Mouse (Mus musculus) midbrain, embryonic 10.5 days (tissue): Measurements from ENCODE around the gene B020031M17Rik. TPM values are rescaled to one million over a fixed set of nuclear protein-coding genes. Genes with fewer than 3 reads are reported as not detected.
"Not testable (repeated sequence)": the region's sequence is repeated elsewhere in the genome, so short reads cannot be mapped to it uniquely, and the experiment has no call there.

ENCODE experiments used
- DNase-seq: peaks from one replicate; pipeline ENCODE4 v3.0.0-alpha.2; 2017; ENCODE audit warnings: low spot score
- H3K27ac ChIP-seq: fragments of 300-500 bp; sonication (generic); replicated peaks from 2 replicates; pipeline ENCODE4 v1.5.1; 2016; ENCODE audit warnings: mild to moderate bottlenecking
- H3K27me3 ChIP-seq: fragments of 300-500 bp; sonication (generic); 2 replicates; pipeline ENCODE4 v1.6.1; 2016; ENCODE audit warnings: low read depth, mild to moderate bottlenecking; ENCODE audit not compliant: poor library complexity, severe bottlenecking
- H3K36me3 ChIP-seq: fragments of 300-500 bp; sonication (generic); 2 replicates; pipeline ENCODE4 v1.6.1; 2016; ENCODE audit warnings: mild to moderate bottlenecking, moderate library complexity
- H3K4me1 ChIP-seq: fragments of 300-500 bp; sonication (generic); 2 replicates; pipeline ENCODE4 v1.6.1; 2016
- H3K4me3 ChIP-seq: fragments of 300-500 bp; sonication (generic); 2 replicates; pipeline ENCODE4 v1.5.1; 2016; ENCODE audit warnings: mild to moderate bottlenecking, moderate library complexity
- H3K9me3 ChIP-seq: fragments of 300-500 bp; sonication (generic); replicated peaks from 2 replicates; pipeline ENCODE4 v1.6.1; 2016; ENCODE audit warnings: mild to moderate bottlenecking
- WGBS: fragments of 180-500 bp; shearing (Covaris S2); methylation state at CpG from one replicate; pipeline ENCODE4 v1.1.7; 2016; 5-methylcytosine and 5-hydroxymethylcytosine counted together
- polyA plus RNA-seq: library from polyadenylated mRNA; unstranded; fragments of >200 nt; fragmentation: Nextera tagmentation; extraction: Ambion mirVana; gene quantifications from 2 replicates; pipeline ENCODE4 v1.2.1, GENCODE M21; 2016

B020031M17Rik gene
- polyA plus RNA-seq, result not detected in 2 replicates

DNA sequence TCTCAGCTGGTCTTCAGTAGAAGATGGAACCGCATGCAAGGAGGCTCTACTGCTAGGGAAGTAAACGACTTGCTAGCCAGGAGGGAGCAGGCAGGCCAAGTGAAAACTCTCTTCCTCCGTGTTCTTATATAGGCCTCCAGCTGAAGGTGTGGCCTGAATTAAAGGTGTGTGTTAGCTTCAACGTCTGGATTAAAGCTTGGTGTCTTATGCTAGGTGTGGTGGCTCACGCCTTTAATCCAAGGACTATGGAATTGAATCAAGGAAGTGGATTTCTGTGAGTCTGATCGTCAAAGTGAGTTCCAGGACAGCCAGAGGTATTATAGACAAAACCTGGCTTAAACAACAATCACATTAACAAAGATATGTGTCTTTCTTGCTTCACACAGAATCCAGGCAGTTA, at the start of gene B020031M17Rik:
B020031M17Rik (minus strand) TSS at position 101 of the 400 bp plus-strand sequence.
- not testable (repeated sequence) for H3K4me3 ChIP-seq, DNase-seq, H3K27me3 ChIP-seq, H3K27ac ChIP-seq, H3K9me3 ChIP-seq, H3K36me3 ChIP-seq, H3K4me1 ChIP-seq
- 81% methylated on average over 4 of the region's 6 CpGs for WGBS

DNA sequence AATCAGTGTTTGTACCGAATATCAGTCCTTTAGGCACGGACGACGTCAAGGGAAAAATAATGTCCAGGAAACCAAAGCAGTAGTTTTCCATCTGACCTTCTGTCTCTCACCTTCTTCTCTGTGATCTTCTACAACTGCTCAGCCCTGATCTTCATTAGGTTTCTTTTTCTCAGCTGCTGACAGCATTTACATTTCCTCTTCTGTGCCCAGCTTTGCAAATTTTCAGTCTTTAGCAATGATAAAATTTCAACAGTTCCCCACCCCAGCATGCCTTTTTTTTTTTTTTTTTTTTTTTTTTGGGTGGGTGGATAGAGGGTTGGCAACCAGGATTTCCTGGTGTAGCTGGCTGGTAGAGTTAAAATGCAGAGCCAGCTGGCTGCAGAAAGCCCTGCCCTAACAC, 48.6 kb upstream of the B020031M17Rik start:
- WGBS, result no CpG with 5 or more reads among the region's 4 CpGs
- not testable (repeated sequence) for H3K27me3 ChIP-seq, H3K36me3 ChIP-seq, H3K9me3 ChIP-seq, H3K4me3 ChIP-seq, DNase-seq, H3K27ac ChIP-seq, H3K4me1 ChIP-seq

DNA sequence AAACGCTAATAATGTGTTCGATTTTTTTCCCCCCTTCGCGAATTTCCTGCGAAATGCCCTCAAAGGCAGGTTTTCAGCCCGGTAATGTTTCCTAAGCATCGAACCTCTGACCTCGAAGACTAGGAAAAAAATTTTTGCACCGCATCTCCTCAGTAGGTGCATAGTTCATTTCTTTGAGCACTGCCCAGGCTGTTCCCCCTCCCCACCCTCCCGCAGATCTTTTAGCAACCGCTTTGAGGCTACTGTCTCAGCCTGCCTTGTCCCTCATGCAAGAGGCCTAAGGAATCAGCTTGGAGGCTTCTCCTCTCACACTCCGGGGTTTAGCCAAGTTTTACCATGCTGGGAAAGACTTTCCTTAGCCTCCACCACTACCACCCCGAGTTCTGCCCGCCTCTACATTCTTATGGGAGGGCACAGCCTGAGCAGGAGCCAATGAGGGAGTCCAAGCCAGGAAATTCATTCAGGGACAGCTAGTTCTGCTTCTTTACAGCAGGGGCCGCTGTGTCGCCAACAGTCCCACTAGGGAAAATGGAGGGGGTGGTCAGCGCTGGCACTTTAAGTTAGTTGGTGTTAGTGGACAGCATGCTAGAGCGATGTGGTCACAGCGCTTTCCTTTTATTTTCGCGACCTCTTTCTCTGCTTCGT, 48.0 kb upstream of the B020031M17Rik start:
- H3K27me3 ChIP-seq, H3K9me3 ChIP-seq, H3K4me3 ChIP-seq, H3K36me3 ChIP-seq, H3K27ac ChIP-seq, DNase-seq, H3K4me1 ChIP-seq: not testable (repeated sequence)
- no CpG with 5 or more reads among the region's 22 CpGs for WGBS

DNA sequence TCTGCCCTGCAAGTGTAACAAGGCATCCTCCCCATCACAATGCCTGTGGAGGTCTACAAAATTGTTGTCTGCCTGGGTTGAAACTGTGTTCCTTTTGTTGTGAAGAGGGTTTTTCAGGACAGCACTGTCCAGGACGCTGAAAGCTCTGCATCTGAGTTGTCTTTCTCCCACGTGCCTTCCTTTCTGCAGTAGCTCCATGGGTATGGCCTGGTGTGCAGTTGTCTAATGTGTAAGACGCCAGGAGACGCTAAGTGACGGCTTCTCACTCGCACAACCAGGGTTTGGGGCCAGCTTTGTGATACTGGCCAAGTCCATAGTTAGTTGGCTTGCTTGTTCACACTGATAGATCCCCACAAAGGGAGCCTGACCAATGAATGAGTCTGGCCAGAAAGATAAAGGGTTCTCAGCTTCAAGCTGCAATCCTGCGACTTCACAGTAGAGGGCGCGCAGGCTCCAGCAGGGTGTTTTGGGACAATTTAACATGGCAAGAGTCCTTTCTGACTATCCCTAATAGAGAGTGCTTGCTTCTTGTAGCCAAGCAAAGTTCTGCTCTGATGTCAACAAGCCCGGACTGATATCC, 41.4 kb upstream of the B020031M17Rik start:
- H3K27ac ChIP-seq, H3K27me3 ChIP-seq, H3K36me3 ChIP-seq, H3K9me3 ChIP-seq, DNase-seq, H3K4me3 ChIP-seq, H3K4me1 ChIP-seq: not testable (repeated sequence)
- WGBS, result no CpG with 5 or more reads among the region's 10 CpGs

DNA sequence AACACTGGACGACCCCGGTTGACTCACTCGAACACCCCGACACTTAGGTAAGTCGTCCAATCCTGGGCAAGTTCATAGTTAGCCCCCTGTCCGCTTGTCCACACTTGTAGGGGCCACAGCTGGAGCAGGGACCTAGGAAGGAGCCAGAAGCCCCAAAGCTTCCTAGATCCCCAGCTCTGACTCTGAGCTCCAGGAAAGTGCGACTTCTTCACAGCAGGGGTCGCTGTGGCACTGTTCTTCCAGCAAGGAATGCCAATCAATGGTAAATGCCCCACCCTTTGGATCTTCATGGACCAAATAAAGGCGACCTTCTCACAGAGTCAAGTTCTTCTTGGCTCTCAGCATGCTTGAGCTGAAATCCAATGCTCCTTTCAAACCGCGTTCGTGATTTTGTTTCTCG, 40.7 kb upstream of the B020031M17Rik start:
- no CpG with 5 or more reads among the region's 13 CpGs for WGBS
- not testable (repeated sequence) for H3K27me3 ChIP-seq, H3K4me3 ChIP-seq, H3K4me1 ChIP-seq, H3K9me3 ChIP-seq, H3K36me3 ChIP-seq, H3K27ac ChIP-seq, DNase-seq

DNA sequence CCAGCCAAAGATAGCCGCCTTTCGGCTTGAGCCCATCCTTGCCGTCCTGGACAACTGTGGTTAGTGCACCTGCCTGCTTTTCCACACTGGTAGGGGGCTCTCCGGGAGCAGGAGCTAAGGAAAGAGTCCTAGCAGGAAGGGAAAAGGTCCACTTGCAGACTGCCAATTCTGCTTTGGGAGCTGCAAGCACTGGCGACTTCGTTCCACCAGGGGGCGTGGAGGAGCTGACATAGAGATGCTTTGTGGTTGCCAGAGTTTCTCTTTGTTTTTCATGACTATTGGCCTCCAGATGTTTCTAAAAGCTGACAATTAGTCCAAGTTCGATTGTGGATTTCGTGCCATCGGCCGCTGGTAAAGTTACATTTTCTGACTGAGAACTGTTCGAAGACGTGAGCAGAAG, 18.6 kb upstream of the B020031M17Rik start:
- DNase-seq, H3K4me1 ChIP-seq: not testable (repeated sequence)
- WGBS, result no CpG with 5 or more reads among the region's 13 CpGs

DNA sequence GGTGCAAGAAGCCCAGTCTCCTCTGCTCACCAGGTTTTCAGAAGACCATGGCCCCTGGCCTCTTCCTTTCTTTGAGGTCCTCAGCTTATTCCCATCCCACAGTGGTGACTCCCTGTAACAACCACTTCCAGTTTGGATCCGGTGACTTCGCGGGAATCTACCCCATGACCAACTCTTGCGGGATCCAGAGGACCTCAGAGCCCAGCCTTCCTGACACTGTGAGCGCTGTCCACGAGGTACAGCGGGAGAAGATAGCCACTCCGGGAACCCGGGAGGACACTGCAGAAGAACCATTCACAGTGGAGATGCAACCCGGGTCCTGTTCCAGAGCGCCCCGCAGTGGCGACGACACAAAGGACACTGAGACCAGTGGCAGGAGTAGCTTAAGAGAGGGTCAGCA, 17.6 kb upstream of the B020031M17Rik start:
- no CpG with 5 or more reads among the region's 14 CpGs for WGBS
- H3K4me3 ChIP-seq, H3K4me1 ChIP-seq, H3K36me3 ChIP-seq, H3K9me3 ChIP-seq, DNase-seq, H3K27ac ChIP-seq, H3K27me3 ChIP-seq: not testable (repeated sequence)

More for the DNA sequence above, 18.6 kb upstream of the B020031M17Rik start:
- H3K4me3 ChIP-seq, H3K27me3 ChIP-seq, H3K36me3 ChIP-seq, H3K9me3 ChIP-seq, H3K27ac ChIP-seq: not testable (repeated sequence)

DNA sequence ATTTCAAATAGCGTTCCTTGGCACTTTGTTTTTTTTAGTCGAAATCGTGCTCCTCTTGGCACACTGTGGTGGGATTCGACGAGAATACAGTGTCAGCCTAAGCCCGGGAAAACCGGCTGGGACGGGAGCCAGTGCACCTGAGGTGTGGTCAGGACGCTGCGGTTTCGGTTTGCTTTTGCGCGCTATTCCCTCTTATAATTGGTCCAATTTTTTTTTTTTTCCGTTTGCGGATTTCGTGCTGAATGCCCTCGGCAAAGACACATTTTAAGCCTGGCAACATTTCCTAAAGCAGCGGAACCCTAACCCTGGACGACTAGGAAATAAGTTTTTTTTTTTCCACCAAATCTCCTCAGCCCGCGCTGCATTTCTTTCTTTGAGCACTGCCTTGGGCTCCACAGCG, 15.4 kb upstream of the B020031M17Rik start:
- under 1% methylated on average over 21 of the region's 22 CpGs for WGBS
- H3K4me3 ChIP-seq, result peak overlapping the region; percentile 24; the same call in 1 of the 2 replicates
- not testable (repeated sequence) for H3K27me3 ChIP-seq, H3K4me1 ChIP-seq, H3K27ac ChIP-seq, H3K36me3 ChIP-seq, H3K9me3 ChIP-seq
- peak; percentile 11 for DNase-seq

DNA sequence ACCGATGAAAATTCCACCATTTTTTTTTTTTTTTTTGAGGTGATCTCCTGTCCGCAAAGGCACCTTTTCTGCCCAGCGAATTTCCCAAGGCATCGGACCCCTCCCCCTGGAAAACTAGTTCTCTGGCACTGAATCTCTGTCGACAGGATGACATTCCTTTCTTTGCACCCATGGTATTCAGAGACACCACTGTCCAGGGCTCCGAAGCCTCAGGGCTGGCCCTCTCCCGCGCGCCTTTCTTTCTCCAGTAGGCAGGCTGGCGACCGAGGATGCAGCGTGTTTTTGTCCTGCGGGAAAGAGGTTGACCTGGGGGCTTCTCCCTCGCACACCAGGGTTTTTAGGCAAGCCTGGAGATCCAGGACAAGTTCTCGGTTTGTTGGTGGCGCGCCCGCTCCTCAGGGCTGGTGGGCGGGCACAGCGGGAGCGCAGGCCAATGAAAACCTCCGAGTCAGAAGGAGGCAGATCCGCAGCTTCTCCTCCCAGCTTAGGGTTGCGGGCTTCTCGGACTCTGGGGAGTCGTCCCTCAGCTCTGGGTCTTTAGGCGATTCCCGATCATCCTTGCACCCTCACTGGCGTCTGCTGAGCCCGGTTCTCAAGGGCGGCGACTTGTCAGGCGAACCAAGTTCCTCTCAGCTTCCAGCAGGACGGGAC, 14.8 kb upstream of the B020031M17Rik start:
- H3K27me3 ChIP-seq, DNase-seq, H3K27ac ChIP-seq, H3K9me3 ChIP-seq, H3K36me3 ChIP-seq, H3K4me3 ChIP-seq, H3K4me1 ChIP-seq: not testable (repeated sequence)
- 0% methylated on average over 16 of the region's 34 CpGs for WGBS

DNA sequence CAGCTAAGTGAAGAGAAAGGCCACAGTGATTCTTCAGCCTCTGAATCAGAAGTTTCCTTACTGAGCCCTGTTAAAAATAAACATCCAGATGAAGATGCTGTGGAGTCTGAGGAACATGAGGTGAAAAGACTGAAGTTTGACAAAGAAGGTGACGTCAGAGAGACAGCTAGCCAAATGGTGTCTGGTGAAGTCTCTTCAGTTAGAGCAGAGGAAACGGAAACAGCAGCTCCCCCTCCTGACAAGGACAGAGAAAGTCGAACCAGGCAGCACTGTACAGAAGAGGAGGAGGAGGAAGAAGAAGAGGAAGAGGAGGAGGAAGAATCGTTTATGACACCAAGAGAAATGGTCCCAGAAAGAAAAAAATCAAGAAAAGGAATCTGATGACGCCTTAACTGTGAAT, 12.2 kb upstream of the B020031M17Rik start:
- H3K27ac ChIP-seq, H3K4me1 ChIP-seq, DNase-seq, H3K9me3 ChIP-seq, H3K36me3 ChIP-seq, H3K4me3 ChIP-seq, H3K27me3 ChIP-seq: not testable (repeated sequence)
- no CpG with 5 or more reads among the region's 5 CpGs for WGBS

DNA sequence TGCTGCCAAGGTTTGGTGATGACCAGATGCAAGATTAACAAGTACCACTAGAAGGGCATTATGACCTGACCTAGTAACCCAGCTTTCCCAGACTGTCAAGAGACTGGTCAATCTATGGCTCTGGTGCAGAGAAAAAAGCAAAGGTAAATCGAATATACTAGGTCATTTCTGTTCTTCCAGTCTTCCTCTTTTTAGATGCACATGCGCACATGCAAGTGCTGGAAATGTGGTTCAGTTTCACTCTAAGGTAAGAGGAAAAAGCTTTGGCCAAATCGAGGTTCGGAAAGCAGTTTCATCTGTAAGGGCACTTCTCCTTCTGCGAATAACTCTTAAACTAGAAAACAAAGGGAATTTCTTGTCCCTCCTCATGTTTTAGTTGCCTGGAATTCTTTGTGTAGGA, 5.0 kb upstream of the B020031M17Rik start:
- not testable (repeated sequence) for H3K4me1 ChIP-seq, H3K27ac ChIP-seq, H3K36me3 ChIP-seq, DNase-seq, H3K27me3 ChIP-seq, H3K9me3 ChIP-seq, H3K4me3 ChIP-seq
- WGBS, result no CpG with 5 or more reads among the region's 5 CpGs

DNA sequence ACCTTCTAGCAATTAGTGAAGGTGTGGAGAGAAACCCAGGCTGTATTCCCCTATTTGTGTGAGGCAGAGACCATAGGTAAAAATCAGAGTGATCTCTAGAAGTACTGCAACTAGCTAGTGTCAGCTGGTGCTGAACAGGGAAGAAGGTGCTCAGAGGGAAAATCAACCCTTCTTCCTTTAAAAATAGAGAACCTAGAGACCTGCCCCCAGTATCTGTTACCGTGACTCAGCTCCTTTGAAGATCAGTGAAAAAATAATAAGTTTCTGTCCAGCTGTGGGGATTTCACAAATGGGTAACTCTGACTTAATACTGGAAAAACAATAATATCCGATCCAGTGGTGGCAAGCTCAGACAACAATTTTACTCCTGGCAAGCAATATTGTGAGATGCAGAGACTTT, 4.5 kb upstream of the B020031M17Rik start:
- H3K4me1 ChIP-seq, H3K27me3 ChIP-seq, H3K27ac ChIP-seq, DNase-seq, H3K36me3 ChIP-seq, H3K9me3 ChIP-seq, H3K4me3 ChIP-seq: not testable (repeated sequence)
- 90% methylated on average over 2 of the region's 2 CpGs for WGBS

DNA sequence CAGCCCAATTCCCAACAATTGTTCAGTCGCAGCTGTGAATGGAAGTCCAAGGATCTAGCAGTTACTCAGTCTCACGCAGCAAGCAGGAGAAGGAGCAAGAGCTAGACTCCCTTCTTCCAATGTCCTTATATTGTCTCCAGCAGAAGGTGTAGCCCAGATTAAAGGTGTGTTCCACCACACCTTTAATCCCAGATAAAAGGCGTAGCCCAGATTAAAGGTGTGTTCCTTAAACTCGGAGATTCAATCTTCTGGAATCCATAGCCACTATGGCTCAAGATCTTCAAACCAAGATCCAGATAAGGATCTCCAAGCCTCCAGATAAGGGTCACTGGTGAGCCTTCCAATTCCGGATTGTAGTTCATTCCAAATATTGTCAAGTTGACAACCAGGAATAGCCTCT, 21.4 kb downstream of the B020031M17Rik start, which contains the start of gene Gm21761:
Gm21761 (minus strand) TSS at position 101 of the 400 bp plus-strand sequence.
- not testable (repeated sequence) for H3K36me3 ChIP-seq, H3K9me3 ChIP-seq, H3K4me3 ChIP-seq, H3K27me3 ChIP-seq, H3K27ac ChIP-seq, DNase-seq, H3K4me1 ChIP-seq
- 86% methylated on average over 1 of the region's 5 CpGs for WGBS
